Mouse (Mus musculus) erythroblast, adult 5-6 weeks (primary cell): Measurements from ENCODE around the gene Slc22a2. TPM values are rescaled to one million over a fixed set of nuclear protein-coding genes. Genes with fewer than 3 reads are reported as not detected.

Source experiments
- ATAC-seq: replicated peaks from 2 replicates; pipeline ENCODE4 v1.8.0; 2016; ENCODE audit warnings: moderate number of reproducible peaks, mild to moderate bottlenecking, moderate TSS enrichment, inconsistent platforms; ENCODE audit not compliant: poor library complexity, low FRiP score, severe bottlenecking
- total RNA-seq, 2 experiments: library from RNA; stranded (forward) in 1 of 2; stranded (reverse) in 1 of 2; fragments of 150-400 nt in 1 of 2; fragments of 200-764, 138-1000 nt in 1 of 2; gene quantifications; 2 replicates each; pipeline versions ENCODE4 v1.2.3 to v1.2.4; 2015 to 2017; ENCODE audit warnings: low replicate concordance in 2 of 2

Slc22a2 gene
- total RNA-seq, 2 experiments from 2014 or later: not detected

GRCm38 (mm10) chr17:12627983-12628382 lies 44.1 kb downstream of the Slc22a2 start:
- no peak for ATAC-seq

- ATAC-seq: no peak
These were observed 47.2 kb downstream of the Slc22a2 start for GRCm38 (mm10) chr17:12630976-12631730.

GRCm38 (mm10) chr17:12631771-12632600 lies 48.1 kb downstream of the Slc22a2 start:
- ATAC-seq: no peak

GRCm38 (mm10) chr17:12634814-12635213 lies 50.9 kb downstream of the Slc22a2 start:
- no peak for ATAC-seq

- ATAC-seq: no peak
These were observed 55.7 kb downstream of the Slc22a2 start for GRCm38 (mm10) chr17:12639585-12639984.

- no peak for ATAC-seq
These were observed 57.2 kb downstream of the Slc22a2 start for GRCm38 (mm10) chr17:12641087-12641486.

GRCm38 (mm10) chr17:12645461-12645860 lies 61.5 kb downstream of the Slc22a2 start:
- no peak for ATAC-seq

GRCm38 (mm10) chr17:12652604-12653003 lies 68.7 kb downstream of the Slc22a2 start:
- ATAC-seq: no peak

GRCm38 (mm10) chr17:12654061-12654460 lies 70.1 kb downstream of the Slc22a2 start:
- no peak for ATAC-seq

- no peak for ATAC-seq
These were observed 71.9 kb downstream of the Slc22a2 start for GRCm38 (mm10) chr17:12655826-12656225.

- ATAC-seq: no peak
These were observed 74.9 kb downstream of the Slc22a2 start for GRCm38 (mm10) chr17:12658784-12659183.

GRCm38 (mm10) chr17:12659233-12659632 lies 75.3 kb downstream of the Slc22a2 start:
- no peak for ATAC-seq

GRCm38 (mm10) chr17:12660572-12661260 lies 76.8 kb downstream of the Slc22a2 start:
- 0 out of 2 replicates have a peak, but pooled peaks have one; percentile 55 for ATAC-seq

GRCm38 (mm10) chr17:12664156-12664555 lies 80.2 kb downstream of the Slc22a2 start:
- no peak for ATAC-seq

- no peak for ATAC-seq
These were observed 84.8 kb downstream of the Slc22a2 start for GRCm38 (mm10) chr17:12668478-12669362.

GRCm38 (mm10) chr17:12669363-12669679 lies 85.4 kb downstream of the Slc22a2 start:
- ATAC-seq: no peak

- ATAC-seq: no peak
These were observed 87.2 kb downstream of the Slc22a2 start for GRCm38 (mm10) chr17:12671029-12671605.

GRCm38 (mm10) chr17:12672285-12672790 lies 88.4 kb downstream of the Slc22a2 start:
- ATAC-seq: no peak

- no peak for ATAC-seq
These were observed 89.9 kb downstream of the Slc22a2 start for GRCm38 (mm10) chr17:12673871-12674270.
